Mouse (Mus musculus): ENCODE measurements at regions not wholly inside any gene's neighbourhood (a gene's known extent, or its start where the extent isn't known, plus 50 kb on each side); places are given as distances from the start of the nearest gene placed in this dataset.

DNA sequence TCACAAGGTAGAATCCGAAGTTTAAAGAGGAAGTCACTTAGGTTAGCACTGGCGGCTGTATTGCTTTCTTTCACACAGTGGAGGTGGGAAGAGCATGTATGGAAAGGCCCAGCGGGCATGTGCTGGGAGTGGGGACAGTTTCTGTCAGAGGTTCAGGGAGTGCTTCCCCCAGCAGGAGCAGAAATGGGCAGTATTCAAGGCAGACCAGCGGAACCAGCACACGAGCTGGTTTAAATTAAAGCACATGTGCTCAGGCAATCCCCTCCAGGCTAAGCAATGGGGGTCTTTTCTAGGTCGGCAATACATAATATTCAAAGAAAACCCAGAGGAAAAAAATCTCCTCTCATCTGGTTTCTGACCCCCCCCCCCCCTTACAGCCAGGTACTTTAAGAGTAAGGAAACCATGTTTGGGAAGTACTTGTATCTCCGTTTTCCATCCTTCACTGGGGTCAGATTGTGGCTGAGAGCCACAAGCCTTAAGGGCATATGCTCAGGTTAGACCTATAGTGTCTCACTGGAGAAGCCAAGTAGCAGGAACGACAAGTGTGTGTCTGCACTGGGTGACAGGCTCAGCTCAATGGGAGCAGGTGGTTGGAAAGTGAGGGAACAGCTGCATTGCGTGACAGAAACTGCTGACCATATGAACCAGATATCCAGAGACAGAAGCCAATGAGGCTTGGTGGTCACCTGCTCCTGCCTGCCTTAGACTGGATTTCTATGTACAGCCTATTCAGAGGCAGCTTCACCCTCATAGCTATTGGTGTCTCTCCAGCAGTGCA is 111.3 kb upstream of the Mycn start:
- no peak overlapping the region for H3K4me3 ChIP-seq
- H3K27me3 ChIP-seq (ENCODE audit: control insufficient read depth, insufficient read depth, insufficient read length): no peaks in the 10 kb centered on the region
- H3K79me2 ChIP-seq (ENCODE audit: control insufficient read depth, insufficient read depth): no peaks in the 10 kb centered on the region
- TF ChIP-seq TCF12 (IDR thresholded peaks at IDR 0.05; ENCODE audit: insufficient read depth, poor library complexity, severe bottlenecking) (no peak), REST (IDR thresholded peaks at IDR 0.05; ENCODE audit: insufficient read depth, insufficient read length) (no peak), MAX (IDR thresholded peaks at IDR 0.05; ENCODE audit: low read depth) (no peak), POLR2AphosphoS2 (IDR thresholded peaks at IDR 0.05; ENCODE audit: insufficient read length, low read depth) (no peak), E2F4 (IDR thresholded peaks at IDR 0.05; ENCODE audit: insufficient read depth) (no peak), USF1 (IDR thresholded peaks at IDR 0.05; ENCODE audit: low read depth) (no peak), TCF3 (IDR thresholded peaks at IDR 0.05; ENCODE audit: insufficient read length, low read depth) (no peak), POLR2A (IDR thresholded peaks at IDR 0.05; ENCODE audit: insufficient read length, low read depth) (no peak), CEBPB (IDR thresholded peaks at IDR 0.05; ENCODE audit: insufficient read depth, poor library complexity, severe bottlenecking) (no peak), SRF (IDR thresholded peaks at IDR 0.05; ENCODE audit: control insufficient read depth, insufficient read length, low read depth) (no peak), MYOD1 (IDR thresholded peaks at IDR 0.05; ENCODE audit: control insufficient read depth in 1 of 3, insufficient read length in 2 of 3, low read depth in 2 of 3) (peak in 2 of 3 experiments; percentile 56 to 79), MYOG (IDR thresholded peaks at IDR 0.05; ENCODE audit: control insufficient read depth in 1 of 3, insufficient read depth in 1 of 3, insufficient read length in 2 of 3, low read depth in 2 of 3) (peak in 1 of 3 experiments; percentile 61)
- H3K36me3 ChIP-seq (ENCODE audit: control insufficient read depth, insufficient read depth): no peaks in the 10 kb centered on the region
- no peak overlapping the region for H3K4me2 ChIP-seq (ENCODE audit: low read depth)
- no peak overlapping the region for H3ac ChIP-seq (ENCODE audit: control insufficient read depth, insufficient read length)

DNA sequence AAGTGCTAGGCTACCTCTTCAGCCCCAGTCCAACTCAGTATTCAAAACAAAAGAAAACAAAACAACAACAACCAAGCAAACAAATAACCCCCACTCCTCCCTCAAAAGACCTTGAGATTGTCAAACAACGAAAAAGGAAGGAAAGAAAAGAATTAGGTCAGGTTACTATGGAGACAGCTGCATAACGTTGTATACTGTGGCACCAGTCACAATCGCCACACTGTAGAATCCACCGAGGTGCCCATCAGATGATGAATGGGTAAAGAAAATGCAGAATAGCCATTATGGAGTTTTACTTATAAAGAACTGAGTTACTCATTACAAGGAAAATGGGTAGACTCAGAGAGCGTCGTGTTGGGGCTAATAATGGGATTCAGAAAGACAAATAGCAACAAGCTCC is 110.5 kb upstream of the Mycn start:
- no peak overlapping the region for H3ac ChIP-seq (ENCODE audit: control insufficient read depth, insufficient read length)
- no peaks in the 10 kb centered on the region for H3K36me3 ChIP-seq (ENCODE audit: control insufficient read depth, insufficient read depth)
- no peak overlapping the region for H3K4me2 ChIP-seq (ENCODE audit: low read depth)
- H3K27me3 ChIP-seq (ENCODE audit: control insufficient read depth, insufficient read depth, insufficient read length): no peaks in the 10 kb centered on the region
- H3K4me3 ChIP-seq: no peak overlapping the region
- no peaks in the 10 kb centered on the region for H3K79me2 ChIP-seq (ENCODE audit: control insufficient read depth, insufficient read depth)
- TF ChIP-seq POLR2AphosphoS2 (IDR thresholded peaks at IDR 0.05; ENCODE audit: insufficient read length, low read depth) (no peak), POLR2A (IDR thresholded peaks at IDR 0.05; ENCODE audit: insufficient read length, low read depth) (no peak), MAX (IDR thresholded peaks at IDR 0.05; ENCODE audit: low read depth) (no peak), USF1 (IDR thresholded peaks at IDR 0.05; ENCODE audit: low read depth) (no peak), CEBPB (IDR thresholded peaks at IDR 0.05; ENCODE audit: insufficient read depth, poor library complexity, severe bottlenecking) (no peak), REST (IDR thresholded peaks at IDR 0.05; ENCODE audit: insufficient read depth, insufficient read length) (no peak), E2F4 (IDR thresholded peaks at IDR 0.05; ENCODE audit: insufficient read depth) (no peak), MYOD1 (IDR thresholded peaks at IDR 0.05; ENCODE audit: control insufficient read depth in 1 of 3, insufficient read length in 2 of 3, low read depth in 2 of 3) (no peak), TCF3 (IDR thresholded peaks at IDR 0.05; ENCODE audit: insufficient read length, low read depth) (no peak), SRF (IDR thresholded peaks at IDR 0.05; ENCODE audit: control insufficient read depth, insufficient read length, low read depth) (no peak), MYOG (IDR thresholded peaks at IDR 0.05; ENCODE audit: control insufficient read depth in 1 of 3, insufficient read depth in 1 of 3, insufficient read length in 2 of 3, low read depth in 2 of 3) (no peak), TCF12 (IDR thresholded peaks at IDR 0.05; ENCODE audit: insufficient read depth, poor library complexity, severe bottlenecking) (no peak)

DNA sequence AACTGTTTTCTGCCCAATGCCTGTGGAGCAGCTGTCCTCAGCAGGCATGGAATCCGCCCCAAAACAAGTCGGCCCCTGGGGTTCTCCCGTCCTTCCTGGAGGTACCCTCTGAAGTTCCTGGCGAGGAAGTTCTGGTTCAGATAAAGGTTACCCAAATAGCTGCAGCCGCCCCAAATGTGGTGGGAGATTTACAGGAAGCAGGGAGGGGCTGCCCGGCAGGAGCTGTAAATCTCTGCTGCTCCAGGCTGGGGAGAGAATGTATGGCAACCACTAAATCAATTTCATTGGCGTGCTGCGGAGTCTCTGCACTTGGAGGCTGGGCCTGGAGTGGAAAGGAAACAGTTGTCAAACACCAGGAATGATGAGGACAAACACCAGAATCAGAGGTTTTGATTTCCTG is 107.9 kb upstream of the Mycn start:
- TF ChIP-seq POLR2AphosphoS2 (IDR thresholded peaks at IDR 0.05; ENCODE audit: insufficient read length, low read depth) (no peak), TCF3 (IDR thresholded peaks at IDR 0.05; ENCODE audit: insufficient read length, low read depth) (no peak), POLR2A (IDR thresholded peaks at IDR 0.05; ENCODE audit: insufficient read length, low read depth) (no peak), E2F4 (IDR thresholded peaks at IDR 0.05; ENCODE audit: insufficient read depth) (no peak), SRF (IDR thresholded peaks at IDR 0.05; ENCODE audit: control insufficient read depth, insufficient read length, low read depth) (no peak), TCF12 (IDR thresholded peaks at IDR 0.05; ENCODE audit: insufficient read depth, poor library complexity, severe bottlenecking) (no peak), USF1 (IDR thresholded peaks at IDR 0.05; ENCODE audit: low read depth) (no peak), MYOD1 (IDR thresholded peaks at IDR 0.05; ENCODE audit: control insufficient read depth in 1 of 3, insufficient read length in 2 of 3, low read depth in 2 of 3) (no peak), CEBPB (IDR thresholded peaks at IDR 0.05; ENCODE audit: insufficient read depth, poor library complexity, severe bottlenecking) (no peak), REST (IDR thresholded peaks at IDR 0.05; ENCODE audit: insufficient read depth, insufficient read length) (no peak), MYOG (IDR thresholded peaks at IDR 0.05; ENCODE audit: control insufficient read depth in 1 of 3, insufficient read depth in 1 of 3, insufficient read length in 2 of 3, low read depth in 2 of 3) (no peak)
- H3K4me2 ChIP-seq (ENCODE audit: low read depth): no peak overlapping the region
- no peak overlapping the region for H3ac ChIP-seq (ENCODE audit: control insufficient read depth, insufficient read length)
- no peaks in the 10 kb centered on the region for H3K27me3 ChIP-seq (ENCODE audit: control insufficient read depth, insufficient read depth, insufficient read length)
- no peaks in the 10 kb centered on the region for H3K36me3 ChIP-seq (ENCODE audit: control insufficient read depth, insufficient read depth)
- H3K4me3 ChIP-seq: no peak overlapping the region
- H3K79me2 ChIP-seq (ENCODE audit: control insufficient read depth, insufficient read depth): no peaks in the 10 kb centered on the region

DNA sequence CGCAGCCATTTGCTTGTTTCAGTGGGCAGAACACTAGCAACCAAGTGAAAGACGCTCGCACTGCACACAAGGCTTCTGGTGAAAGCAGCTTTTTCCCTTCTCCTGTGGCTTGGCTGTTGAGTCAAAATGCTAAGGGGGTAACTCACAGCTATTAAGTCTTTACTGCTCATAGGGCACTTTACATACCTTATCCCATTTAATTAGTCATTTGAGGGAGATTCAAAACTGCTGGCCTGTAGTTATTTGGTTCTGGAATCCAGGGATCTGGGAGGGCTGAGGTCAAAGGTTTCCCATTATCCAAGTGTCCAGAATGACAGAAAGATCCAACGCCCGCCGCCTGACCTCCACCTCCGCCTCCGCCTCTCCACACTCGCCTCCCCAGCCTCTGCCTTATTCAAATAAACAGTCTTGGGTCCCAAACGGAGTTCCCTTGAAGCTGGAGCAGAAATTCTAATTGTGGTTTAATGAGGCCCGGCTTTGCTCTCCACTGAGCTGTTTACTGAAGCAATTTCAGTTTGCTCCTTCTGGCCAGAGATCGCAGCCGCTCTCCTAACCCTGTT is 106.5 kb upstream of the Mycn start:
- no peak overlapping the region for H3ac ChIP-seq (ENCODE audit: control insufficient read depth, insufficient read length)
- no peak overlapping the region for H3K4me2 ChIP-seq (ENCODE audit: low read depth)
- H3K79me2 ChIP-seq (ENCODE audit: control insufficient read depth, insufficient read depth): no peaks in the 10 kb centered on the region
- no peaks in the 10 kb centered on the region for H3K27me3 ChIP-seq (ENCODE audit: control insufficient read depth, insufficient read depth, insufficient read length)
- TF ChIP-seq POLR2AphosphoS2 (IDR thresholded peaks at IDR 0.05; ENCODE audit: insufficient read length, low read depth): no peak
- TF ChIP-seq TCF3 (IDR thresholded peaks at IDR 0.05; ENCODE audit: insufficient read length, low read depth): no peak
- no peak for TF ChIP-seq MAX (IDR thresholded peaks at IDR 0.05; ENCODE audit: low read depth)
- no peak for TF ChIP-seq SRF (IDR thresholded peaks at IDR 0.05; ENCODE audit: control insufficient read depth, insufficient read length, low read depth)
- no peak for TF ChIP-seq MYOD1 (IDR thresholded peaks at IDR 0.05; ENCODE audit: control insufficient read depth in 1 of 3, insufficient read length in 2 of 3, low read depth in 2 of 3)
- no peak for TF ChIP-seq TCF12 (IDR thresholded peaks at IDR 0.05; ENCODE audit: insufficient read depth, poor library complexity, severe bottlenecking)
- no peak for TF ChIP-seq MYOG (IDR thresholded peaks at IDR 0.05; ENCODE audit: control insufficient read depth in 1 of 3, insufficient read depth in 1 of 3, insufficient read length in 2 of 3, low read depth in 2 of 3)
- no peak for TF ChIP-seq CEBPB (IDR thresholded peaks at IDR 0.05; ENCODE audit: insufficient read depth, poor library complexity, severe bottlenecking)
- TF ChIP-seq E2F4 (IDR thresholded peaks at IDR 0.05; ENCODE audit: insufficient read depth): no peak
- no peak for TF ChIP-seq POLR2A (IDR thresholded peaks at IDR 0.05; ENCODE audit: insufficient read length, low read depth)
- TF ChIP-seq REST (IDR thresholded peaks at IDR 0.05; ENCODE audit: insufficient read depth, insufficient read length): no peak
- no peak for TF ChIP-seq USF1 (IDR thresholded peaks at IDR 0.05; ENCODE audit: low read depth)
- H3K4me3 ChIP-seq: no peak overlapping the region
- no peaks in the 10 kb centered on the region for H3K36me3 ChIP-seq (ENCODE audit: control insufficient read depth, insufficient read depth)
